Mouse (Mus musculus) ovary, adult 18-20 months (tissue): ENCODE measurements around the gene Cfb.

ENCODE experiments used
- DNase-seq: peaks from one replicate; pipeline ENCODE4 v3.0.0; 2022; ENCODE audit warnings: low spot score, mixed read lengths

Cfb gene

DNA sequence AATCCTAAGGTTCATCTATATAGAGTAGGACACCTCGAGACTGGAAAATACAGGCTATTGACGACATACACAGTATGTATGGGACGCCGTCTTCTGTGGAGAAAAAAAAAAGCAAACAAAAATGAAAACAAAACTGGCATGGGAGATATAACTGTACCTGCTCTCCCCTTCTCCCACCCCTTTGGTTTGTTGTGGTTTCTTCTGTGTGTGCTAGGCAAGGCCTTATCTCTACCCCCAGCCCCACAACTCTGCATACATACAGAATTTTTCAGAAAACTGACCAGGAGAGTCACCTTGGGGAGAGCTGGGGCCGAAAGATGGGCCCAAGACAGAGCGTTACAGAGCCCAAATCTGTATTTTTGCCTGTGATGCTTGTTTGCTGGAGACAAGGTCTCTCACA, 22.4 kb upstream of the Cfb start:
- DNase-seq = no peak

DNA sequence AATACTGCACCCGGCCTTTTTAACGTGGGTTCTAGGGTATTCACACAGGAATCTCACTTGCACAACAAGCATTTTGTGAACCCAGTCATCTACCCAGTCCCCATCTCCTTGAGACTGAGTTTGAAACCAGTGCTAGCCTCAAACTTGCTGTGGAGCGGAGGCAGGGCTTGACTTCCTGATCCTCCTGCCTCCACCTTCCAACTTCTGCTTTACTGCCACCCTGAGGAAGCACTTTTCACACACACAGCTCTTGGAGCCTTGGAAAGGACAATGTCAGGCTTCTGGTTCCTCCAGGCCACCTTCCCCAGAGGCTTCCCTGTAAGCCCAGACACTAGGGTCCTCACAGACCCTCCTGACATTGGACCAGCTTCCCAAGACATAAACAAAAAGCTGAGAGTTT, 21.0 kb upstream of the Cfb start:
- no peak for DNase-seq

DNA sequence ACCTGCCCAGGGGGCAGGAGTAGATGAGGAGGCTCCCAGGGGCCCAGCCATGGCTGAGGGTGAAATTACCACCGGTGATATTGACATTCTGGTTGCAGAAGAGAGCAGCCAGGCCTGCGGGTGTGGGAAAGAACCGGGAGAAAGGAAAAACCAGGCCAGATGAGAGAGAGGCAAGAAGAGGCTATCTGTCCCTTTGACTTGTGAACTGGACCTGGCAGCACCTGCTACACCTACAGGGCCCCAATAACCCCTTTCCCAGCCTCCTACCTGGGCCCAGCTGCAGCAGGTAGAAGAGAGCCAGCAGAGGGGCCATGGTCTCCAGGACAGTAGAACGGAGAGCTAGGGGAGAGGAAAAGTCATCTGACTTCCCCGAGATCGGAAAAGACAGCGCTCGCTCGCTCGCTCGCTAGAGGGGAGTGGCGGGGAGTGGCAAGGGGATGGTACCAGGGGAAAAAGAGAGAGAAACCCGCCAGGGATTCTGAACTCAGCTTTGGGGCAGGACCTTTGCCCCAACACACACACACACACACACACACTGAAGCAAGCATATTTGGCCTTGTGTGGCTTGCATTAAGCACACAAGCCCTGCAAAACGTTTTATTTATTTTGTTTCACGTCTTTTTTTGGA, 19.5 kb upstream of the Cfb start, which contains the start of gene Gm20547:
TSS of gene Gm20547 (minus strand) at position 360 of the 628 bp plus-strand sequence.
- no peak for DNase-seq

DNA sequence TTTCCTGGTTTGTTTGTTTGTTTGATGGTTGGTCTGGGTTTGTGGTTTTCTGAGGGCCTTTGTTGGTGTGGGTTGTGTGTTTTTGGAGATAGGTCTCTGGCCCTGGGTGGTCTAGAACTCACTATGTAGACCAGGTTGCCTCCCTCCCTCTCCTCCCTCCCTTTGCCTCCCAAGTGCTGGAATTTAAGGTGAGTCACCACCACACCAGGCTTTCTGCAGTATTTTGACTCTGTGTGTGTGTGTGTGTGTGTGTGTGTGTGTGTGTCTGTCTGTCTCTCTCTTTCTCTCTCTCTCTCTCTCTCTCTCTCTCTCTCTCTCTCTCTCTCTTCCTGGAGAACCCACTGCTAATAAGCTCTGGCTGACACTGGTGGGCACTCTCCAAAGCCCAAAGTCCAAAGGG, 18.8 kb upstream of the Cfb start:
- DNase-seq = no peak

DNA sequence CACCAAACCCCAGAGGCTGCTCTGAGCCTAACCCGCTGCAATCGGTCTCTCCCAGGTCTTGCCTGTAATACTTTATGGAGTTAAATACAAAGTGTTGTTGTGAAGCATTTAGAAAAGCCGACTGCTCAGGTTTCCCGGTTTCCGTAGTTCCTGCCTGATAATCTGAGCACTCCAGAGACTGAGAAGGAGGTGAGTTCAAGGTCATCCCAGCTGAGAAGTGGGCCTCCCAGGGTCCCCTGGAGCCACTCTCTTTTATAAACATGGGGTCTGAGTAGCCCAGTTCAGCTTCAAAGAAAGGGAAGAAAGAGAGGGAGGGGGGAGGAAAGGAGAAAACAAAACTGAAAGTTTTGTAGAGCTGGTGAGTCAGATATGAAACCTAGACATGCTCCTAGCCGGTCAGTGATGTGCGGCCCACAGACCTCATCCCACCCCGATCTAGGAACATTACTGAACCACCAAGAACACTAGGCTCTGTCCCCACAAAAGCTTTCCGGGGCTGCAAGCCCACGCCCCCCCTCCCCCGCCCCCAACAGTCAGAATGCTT, 17.1 kb upstream of the Cfb start, which contains the start of gene Zbtb12:
TSS of gene Zbtb12 (plus strand) at position 148 of the 544 bp plus-strand sequence.
- DNase-seq = no peak

DNA sequence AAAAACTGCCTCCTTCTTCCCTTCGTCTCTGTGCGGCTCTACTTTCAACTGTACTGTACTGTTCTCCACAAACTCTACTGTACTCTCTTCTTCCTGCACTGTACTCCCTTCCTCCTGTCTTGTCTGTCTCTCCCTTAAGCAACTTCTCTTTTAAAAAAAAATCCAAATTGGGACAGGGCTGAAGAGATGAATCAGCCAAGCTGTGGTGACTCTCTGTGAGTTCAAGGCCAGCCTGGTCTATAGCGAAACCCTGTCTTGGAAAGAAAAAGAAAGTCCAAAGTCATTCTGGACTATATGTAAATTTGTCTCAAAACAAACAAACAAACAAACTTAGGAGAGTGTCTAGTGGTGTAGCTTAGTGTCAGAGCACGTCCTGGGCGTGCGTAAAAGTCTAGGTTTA, 12.0 kb upstream of the Cfb start:
- no peak for DNase-seq

DNA sequence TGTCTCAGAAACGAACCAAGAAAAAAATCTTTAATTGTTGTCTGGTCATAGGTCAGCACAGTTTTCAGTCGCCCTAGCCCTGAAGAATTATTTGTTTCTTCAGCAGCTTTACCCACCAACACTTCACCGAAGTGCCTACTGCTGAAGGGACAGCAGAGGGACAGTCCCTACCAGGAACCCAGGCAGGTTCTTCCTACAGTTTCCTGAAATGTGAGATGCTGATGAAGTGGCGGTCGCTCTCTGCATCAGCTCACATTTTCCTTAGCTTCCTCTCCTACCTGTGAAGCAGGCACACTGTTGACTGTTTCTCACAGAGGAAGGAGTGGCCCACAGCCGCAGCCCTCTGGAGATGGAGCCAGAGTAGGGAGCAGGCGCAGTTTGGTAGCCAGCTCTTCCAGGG, 3.7 kb upstream of the Cfb start:
- DNase-seq = no peak

DNA sequence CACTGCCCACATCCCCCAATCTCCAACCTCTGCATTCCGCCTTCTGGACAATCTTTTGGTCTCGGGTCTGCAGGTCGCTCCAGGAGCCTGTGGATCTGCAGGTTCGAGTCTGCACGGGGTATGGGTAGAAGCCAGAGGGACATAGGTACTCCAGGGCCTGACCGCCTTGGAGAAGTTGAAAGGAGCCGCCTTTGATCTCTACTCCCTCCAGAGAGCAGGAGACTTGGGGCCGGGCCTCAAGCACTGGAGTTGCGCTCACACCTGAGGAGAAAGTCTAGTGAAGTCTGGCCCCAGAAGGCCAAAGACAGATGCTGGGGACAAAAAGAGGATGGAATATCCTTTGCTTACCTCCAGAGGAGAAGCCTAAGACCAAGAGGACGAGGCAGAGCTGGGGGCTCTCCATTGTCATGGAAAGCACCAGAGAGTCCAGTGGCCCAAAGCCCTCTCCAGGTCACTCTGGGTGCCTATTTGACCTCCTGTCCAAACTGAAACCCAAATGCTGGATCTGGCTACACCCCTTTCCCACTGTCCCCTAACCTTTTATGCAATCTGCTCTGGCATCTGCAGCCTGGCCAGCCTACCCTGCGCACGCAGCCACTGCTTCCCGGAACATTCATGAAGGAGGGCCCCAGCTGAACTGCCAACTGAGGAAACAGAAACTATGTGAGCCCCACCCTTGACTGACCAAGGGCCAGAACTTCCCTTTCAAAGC, 458 bp downstream of the Cfb start:
- no peak for DNase-seq

DNA sequence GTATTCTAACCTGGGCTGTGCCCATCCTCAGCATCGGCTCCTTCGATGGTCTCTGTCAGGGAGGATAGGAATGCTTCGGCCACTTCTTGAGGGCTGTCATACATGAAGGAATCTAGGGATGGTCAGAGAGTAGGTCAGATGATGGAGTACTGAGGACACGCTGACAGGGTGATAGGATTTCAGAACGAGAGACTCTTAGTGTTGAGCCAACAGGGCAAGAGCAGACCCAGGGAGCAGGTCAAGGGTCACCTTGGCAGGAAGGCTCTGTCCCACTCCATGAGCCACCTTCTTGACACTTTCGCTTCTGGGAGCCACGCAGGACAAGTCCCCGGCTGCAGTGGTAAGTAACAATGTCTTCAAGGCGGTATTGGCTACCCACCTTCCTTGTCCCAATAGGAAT, 1.8 kb downstream of the Cfb start:
- DNase-seq = no peak

DNA sequence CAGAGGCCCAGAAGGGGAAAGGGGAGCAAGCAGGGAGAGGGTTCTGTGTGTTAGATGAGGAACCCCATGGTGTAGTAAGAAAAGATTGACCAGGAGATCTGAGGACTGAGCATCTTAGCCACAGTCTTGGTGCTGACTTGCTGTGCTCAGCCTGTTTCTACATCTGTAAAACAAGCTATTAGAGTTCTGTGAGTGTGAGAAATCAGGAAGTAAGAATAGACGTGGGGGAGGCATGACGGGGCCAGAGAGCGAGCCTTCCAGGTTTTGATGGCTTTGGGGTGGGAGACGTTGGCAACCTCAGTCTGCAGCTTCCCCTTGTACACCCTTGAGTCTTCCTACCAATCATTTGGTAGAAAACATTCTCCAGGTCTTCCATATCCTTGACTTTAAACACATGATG, 3.6 kb downstream of the Cfb start:
- no peak for DNase-seq

DNA sequence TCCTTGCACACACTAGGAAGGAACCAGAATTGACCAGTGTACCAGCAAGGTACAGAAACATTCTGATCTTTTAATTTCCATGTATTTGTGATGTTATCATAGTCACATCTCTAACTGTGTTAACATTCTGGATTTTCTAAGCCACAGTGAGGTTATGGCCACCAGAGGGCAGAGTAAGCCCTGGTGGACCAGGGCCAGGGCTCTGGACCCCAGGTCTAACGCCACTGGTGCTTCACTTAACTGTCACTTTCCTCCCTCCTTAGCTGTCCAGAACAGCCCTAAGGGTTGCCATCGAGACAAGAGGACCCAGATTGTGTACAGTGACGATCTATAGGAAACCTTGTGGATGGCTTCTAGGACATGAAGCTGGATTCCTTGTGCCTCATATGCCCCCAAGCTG, 6.5 kb downstream of the Cfb start:
- no peak for DNase-seq

DNA sequence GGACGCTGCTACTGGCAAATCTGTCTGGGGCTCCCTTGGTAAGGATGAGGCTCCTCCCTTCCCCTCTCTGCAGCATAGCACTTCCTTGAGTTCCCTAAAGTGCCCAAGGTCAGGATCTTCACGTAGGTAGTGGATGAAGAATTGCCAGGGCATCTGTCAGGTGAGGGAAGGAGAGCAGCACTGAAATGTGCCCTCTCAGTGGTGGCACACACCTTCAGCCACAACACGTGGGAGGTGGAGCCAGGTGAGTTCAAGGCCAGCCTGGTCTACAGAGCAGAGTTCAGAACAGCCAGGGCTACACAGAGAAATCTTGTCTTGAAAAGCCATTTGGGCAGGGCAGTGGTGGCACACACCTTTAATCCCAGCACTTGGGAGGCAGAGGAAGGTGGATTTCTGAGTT, 7.6 kb downstream of the Cfb start:
- DNase-seq = no peak

DNA sequence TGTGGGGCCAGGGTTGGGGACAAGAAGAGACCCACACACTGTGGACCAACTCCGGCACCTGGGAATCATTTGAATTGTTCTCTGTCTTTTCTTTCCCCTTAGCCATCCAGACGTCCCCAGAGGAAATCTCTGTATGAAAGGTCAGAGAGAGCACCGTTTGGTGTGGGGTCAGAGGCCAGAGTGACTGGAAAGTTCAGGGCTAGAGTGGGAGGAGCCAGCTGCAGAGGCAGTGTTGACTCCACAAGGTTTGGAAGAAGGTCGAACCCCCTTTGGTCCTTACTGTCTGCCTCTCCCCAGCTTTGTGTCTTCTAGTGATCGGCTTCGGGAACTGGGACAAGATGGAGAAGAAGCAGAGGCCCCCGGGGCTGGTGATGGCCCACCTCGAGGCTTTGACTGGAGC, 8.8 kb downstream of the Cfb start:
- no peak for DNase-seq

DNA sequence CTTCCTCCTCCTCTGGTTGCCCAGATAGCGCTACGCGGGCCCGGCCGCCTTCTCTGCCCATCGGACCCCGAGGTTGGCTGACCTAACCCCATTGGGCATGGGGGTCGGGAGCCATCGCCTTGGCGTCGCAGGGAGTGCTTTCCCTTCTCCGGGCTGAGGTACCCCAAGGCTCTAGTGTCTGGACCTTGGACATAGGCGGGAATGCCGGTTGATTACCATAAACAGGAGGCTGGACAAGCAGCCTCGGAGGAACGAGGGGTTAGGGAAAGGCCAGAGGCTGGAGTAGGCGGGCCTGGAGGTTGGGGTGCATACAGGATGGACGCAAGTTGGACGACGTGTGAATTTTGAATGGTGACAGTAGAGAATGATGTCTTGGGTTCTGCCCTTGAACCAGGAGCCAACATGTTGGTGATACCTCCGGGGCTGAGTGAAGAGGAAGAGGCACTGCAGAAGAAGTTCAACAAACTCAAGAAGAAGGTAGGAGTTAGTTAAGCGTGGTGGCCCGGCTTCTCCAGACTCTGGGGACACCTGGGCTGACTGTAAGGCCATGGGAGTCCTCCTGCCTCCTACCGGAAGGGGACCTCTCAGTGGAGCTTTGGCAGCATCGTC, 11.7 kb downstream of the Cfb start:
- DNase-seq = no peak

DNA sequence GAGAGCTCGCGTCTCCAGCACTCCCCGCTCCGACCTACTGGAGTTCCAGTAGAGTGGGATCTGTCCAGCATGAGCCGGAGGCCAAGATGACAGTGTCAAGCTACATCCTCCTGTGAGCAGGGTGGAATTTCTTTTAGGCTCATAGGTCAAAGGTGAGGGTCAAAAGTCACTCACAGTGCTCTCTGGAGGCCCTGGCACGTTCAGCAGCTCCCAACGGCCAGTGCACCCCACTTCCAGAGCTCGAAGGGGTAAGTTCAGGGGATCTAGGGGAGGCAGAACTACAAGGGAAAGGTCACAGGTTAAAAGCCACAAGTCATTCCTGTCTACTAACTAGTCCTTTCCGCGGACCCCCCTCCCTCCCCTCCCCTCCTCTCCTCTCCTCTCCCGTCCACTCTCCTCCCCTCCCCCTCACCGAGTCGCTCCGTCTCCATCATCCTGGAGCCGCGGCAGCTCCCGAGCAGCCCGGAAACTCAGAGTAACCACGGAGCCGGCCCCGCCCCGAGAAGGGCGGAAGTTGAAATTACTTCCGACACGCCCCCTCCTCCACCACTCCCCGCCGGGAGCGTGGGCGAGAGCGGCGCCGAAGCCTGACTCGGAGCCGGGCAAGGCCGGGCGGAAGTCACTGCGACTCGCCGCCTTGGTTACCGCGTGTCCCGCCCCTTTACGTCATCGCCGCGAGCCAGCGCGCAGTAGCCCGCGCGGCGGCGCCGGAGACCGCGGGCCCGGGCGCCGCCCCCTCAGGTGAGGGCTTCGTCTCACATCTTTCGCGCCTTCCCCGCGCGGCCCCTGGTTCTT, 12.4 kb downstream of the Cfb start, which contains the start of the genes Skiv2l and Nelfe:
TSS of gene Skiv2l (minus strand) at position 489 of the 795 bp plus-strand sequence.
TSS of gene Nelfe (plus strand) at position 670 of the 795 bp plus-strand sequence.
- DNase-seq = peak; percentile 96

DNA sequence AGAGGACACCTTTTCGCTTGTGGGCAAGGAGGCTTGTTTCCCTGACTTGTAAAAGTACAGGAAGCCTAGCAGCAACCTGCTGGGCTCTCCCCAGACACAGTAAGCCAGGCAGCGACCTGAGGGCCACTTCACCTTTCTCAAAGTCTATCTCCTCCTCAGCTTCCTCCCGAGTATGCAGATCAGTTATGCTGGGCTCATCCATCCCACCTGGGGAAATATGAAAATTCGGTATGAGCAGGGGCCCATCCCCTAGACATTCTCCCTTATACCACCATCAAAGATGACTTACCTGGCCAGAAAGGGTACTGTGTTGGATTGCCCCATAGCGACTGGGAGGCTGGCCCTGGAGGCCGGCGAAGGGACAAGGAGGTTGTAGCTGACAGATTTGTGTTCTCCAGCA, 14.7 kb downstream of the Cfb start:
- no peak for DNase-seq

DNA sequence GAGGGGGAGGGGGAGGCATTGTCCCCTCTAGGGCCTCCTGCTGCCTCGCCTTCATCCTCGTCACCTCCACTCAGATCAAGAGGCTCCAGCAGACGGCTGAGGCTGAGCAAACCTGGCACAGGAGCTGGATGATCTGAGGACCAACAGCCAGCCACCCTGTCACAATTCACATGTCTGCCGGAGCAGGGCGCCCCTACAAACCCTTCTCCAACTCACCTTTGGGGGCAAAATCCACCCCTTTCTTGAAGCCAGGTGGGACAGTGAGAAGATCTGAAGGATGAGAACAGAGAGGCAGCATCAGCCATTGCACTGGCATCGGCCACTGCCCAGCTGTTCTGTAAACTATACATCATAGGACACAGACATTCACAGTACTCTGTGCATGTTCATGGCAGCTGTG, 15.1 kb downstream of the Cfb start:
- DNase-seq = no peak

DNA sequence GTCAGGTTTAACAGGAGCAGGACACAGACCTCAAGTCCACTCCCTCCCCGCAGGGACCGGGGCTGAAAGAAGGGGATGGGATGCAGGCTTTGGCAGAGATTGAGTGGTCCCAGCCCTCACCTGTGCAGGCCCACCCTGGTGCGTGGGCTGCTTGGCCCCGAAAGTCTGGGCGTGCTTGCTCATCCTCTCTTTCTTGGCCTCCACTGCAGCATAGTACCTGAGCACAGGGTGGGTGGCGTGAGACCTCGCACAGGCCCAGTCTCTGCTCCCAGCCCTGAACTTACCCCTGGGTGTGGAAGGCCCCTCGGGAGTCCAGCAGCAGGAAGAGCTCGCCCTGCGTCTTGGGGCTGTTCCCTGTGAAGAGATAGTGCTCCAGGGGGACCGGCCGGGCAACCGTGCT, 17.4 kb downstream of the Cfb start:
- no peak for DNase-seq

DNA sequence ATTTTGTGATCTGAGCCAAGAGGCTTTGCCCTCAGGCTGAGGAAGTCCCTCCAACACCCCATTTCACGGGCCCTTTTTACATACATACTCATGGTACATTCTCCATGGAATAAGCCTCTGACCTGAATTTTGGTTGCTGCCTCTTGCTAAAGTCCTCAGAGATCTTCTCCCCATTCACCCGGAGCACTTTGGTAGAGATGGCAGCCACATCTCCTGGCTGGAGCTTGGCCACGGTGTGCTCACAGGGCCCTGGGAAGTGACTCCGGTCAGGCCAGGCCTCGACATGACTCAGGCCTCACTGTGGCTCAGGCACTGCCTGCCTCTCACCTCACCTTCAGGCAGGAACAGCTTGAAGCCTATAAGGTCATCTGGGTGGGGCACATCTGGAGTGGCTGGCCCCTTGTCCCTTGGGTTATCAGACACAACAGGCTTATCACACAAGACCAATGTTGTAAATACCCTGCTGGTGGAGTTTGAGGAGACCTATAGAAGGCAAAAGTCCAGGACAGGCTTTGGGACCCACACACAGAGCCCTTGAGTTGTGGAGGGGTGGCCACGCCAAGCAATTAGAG, 21.5 kb downstream of the Cfb start:
- DNase-seq = no peak

DNA sequence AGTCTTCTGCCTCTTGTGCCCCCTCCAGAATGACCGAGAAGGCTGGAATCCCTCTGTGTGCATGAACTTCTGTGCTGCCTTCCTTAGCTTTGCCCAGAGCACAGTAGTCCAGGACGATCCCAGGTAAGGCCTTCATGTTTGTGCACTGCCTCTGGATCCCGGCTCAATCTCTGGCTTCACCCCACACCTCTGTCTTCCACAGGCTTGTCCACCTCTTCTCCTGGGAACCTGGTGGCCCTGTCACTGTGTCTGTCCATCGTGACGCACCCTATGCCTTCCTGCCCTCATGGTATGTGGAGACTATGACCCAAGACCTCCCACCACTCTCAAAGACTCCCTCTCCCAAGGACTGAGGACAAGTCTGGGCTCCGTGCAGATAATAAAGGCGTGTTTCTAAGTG, 23.5 kb downstream of the Cfb start:
- DNase-seq = no peak

DNA sequence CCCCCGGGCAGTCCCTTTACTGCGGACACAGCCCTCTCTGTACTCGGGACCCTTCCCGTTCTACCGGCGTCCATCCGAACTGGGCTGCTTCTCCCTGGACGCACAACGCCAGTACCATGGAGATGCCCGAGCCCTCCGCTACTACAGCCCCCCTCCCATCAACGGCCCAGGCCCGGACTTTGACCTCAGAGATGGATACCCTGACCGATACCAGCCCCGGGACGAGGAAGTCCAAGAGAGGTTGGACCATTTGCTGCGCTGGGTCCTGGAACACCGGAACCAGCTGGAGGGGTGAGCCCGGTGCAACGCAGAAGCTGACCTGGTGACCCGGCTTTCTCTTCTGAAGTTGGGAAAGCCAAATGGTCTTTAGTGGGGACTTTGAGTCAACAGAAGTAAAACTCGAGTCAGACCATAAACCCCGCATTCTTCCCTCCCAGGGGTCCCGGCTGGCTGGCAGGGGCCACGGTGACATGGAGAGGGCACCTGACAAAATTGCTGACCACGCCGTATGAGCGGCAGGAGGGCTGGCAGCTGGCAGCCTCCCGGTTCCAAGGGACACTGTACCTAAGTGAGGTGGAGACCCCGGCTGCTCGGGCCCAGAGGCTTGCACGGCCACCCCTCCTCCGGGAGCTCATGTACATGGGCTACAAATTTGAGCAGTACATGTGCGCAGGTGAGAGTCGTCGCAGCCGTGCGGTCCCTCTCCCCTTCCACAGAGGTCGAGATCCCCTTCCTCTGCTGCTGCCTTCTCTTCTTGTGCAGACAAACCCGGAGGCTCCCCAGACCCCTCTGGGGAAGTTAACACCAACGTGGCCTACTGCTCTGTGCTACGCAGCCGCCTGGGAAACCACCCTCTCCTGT, 24.6 kb downstream of the Cfb start:
- no peak for DNase-seq
